Mouse (Mus musculus) stomach, postnatal 0 days (tissue): ENCODE results near the gene 4930407I10Rik. TPM values are rescaled to one million over a fixed set of nuclear protein-coding genes. Genes with fewer than 3 reads are reported as not detected.

Experiments
- ATAC-seq: fragments of 200-750 bp; cut with Nextera tagmentation; 2 replicates; pipeline ENCODE4 v1.8.0; 2017; ENCODE audit not compliant: low FRiP score, low TSS enrichment
- DNase-seq: peaks from one replicate; pipeline ENCODE4 v3.0.0-alpha.2; 2016; ENCODE audit warnings: low spot score
- H3K27ac ChIP-seq: fragments of 300-500 bp; sonication (generic); replicated peaks from 2 replicates; pipeline ENCODE4 v1.5.1; 2014; ENCODE audit warnings: mild to moderate bottlenecking, control low read depth
- H3K27me3 ChIP-seq: fragments of 300-500 bp; sonication (generic); 2 replicates; pipeline ENCODE4 v1.6.1; 2014; ENCODE audit warnings: low read length; ENCODE audit not compliant: control insufficient read depth, insufficient read depth
- H3K36me3 ChIP-seq: fragments of 300-500 bp; sonication (generic); 2 replicates; pipeline ENCODE4 v1.6.1; 2014; ENCODE audit warnings: low read length, mixed read lengths; ENCODE audit not compliant: control insufficient read depth, insufficient read depth
- H3K4me1 ChIP-seq: fragments of 300-500 bp; sonication (generic); replicated peaks from 2 replicates; pipeline ENCODE4 v1.6.1; 2014; ENCODE audit warnings: antibody characterized with exemption; ENCODE audit not compliant: control insufficient read depth, insufficient read depth
- H3K4me2 ChIP-seq: fragments of 300-500 bp; sonication (generic); replicated peaks from 2 replicates; pipeline ENCODE4 v1.6.1; 2014; ENCODE audit warnings: low read depth, mild to moderate bottlenecking, control low read depth, moderate library complexity
- H3K4me3 ChIP-seq: fragments of 300-500 bp; sonication (generic); 2 replicates; pipeline ENCODE4 v1.5.1; 2014; ENCODE audit warnings: low read depth, low read length, control low read depth
- H3K9ac ChIP-seq: fragments of 300-500 bp; sonication (generic); 2 replicates; pipeline ENCODE4 v1.6.1; 2014; ENCODE audit warnings: mild to moderate bottlenecking, low read length, control low read depth, mixed read lengths
- H3K9me3 ChIP-seq: fragments of 300-500 bp; sonication (generic); 2 replicates; pipeline ENCODE4 v1.6.1; 2016; ENCODE audit warnings: low read length; ENCODE audit not compliant: control insufficient read depth
- CTCF ChIP-seq: IDR thresholded peaks from 2 replicates; pipeline ENCODE4 v1.5.1; 2016; ENCODE audit warnings: antibody characterized with exemption, low read depth, mild to moderate bottlenecking, moderate library complexity
- EP300 ChIP-seq: optimal IDR thresholded peaks from 2 replicates; pipeline ENCODE3; 2016; ENCODE audit warnings: antibody characterized with exemption
- WGBS: fragments of 180-500 bp; shearing (Covaris S2); extraction: QIAGEN DNeasy Blood & Tissue Kit; methylation state at CpG from one replicate; pipeline ENCODE4 v1.1.7; 2014; 5-methylcytosine and 5-hydroxymethylcytosine counted together
- polyA plus RNA-seq: library from polyadenylated mRNA; unstranded; fragments of >200 nt; fragmentation: Nextera tagmentation; extraction: Ambion mirVana; gene quantifications from 2 replicates; pipeline ENCODE4 v1.2.1, GENCODE M21; 2015

Gene 4930407I10Rik
- polyA plus RNA-seq, 1 experiment from 2014 or later = not detected

- TF ChIP-seq EP300 (no peak), CTCF (no peak)
- 2% methylated on average over 26 of the region's 26 CpGs for WGBS
- ATAC-seq (peak; percentile 30), DNase-seq (peak; percentile 34)
- H3K27ac ChIP-seq = peak overlapping the region; percentile 92; the same call in 1 of the 2 replicates
- H3K4me1 ChIP-seq = 0 out of 2 replicates have a peak, but pooled peaks cover 5% of the 10 kb centered on the region
- peak overlapping the region; percentile 98 for H3K4me3 ChIP-seq
- H3K9me3 ChIP-seq = no peaks in the 10 kb centered on the region
- H3K27me3 ChIP-seq = no peaks in the 10 kb centered on the region
- H3K9ac ChIP-seq = peak overlapping the region; percentile 96
- H3K36me3 ChIP-seq = peaks cover 6% of the 10 kb centered on the region; the same call in 1 of the 2 replicates
- peak overlapping the region; percentile 94 for H3K4me2 ChIP-seq
These were observed 12.6 kb upstream of the 4930407I10Rik start for GRCm38 (mm10) chr15:82046246-82046891.

DNA sequence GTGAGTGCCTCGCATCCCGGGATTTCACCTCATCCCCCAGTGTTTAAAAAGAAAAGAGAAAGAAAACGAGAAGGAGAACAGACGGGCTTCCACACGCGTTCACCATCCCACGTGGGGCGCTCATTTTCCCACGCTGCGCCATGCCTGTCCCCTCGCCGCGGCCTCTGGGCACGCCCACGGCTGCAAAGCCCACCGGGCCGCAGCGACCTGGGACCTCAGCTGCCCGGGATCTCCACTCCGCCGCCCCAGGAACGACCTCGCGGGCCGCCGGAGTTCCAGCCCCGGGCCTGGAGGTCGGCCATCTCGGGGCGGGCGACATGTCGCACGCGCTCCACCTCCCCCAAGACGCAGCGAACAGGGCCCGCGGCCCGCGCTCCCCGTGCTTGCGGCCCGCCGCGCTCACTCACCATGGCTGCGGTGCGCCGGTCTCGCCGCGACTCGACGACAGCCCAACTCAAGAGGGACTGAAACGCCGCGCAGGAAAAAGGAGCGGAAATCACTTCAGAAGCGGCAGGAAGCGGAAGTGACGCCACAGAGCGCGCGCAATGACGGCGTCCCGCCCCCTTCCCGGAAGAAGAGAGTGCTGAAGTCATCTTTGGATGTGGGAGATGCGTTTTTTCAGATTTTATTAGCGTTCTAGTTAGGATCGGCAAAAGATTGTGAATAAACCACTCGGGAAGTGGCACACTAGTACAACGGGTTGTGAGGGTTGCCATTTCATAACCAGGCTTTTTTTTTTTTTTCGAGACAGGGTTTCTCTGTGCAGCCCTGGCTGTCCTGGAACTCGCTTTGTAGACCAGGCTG, 11.7 kb upstream of the 4930407I10Rik start, which contains the start of gene Snu13:
Snu13 (minus strand) TSS at position 519 of the 804 bp plus-strand sequence.
- H3K4me1 ChIP-seq = 0 out of 2 replicates have a peak, but pooled peaks cover 5% of the 10 kb centered on the region
- peak within 1 kb of the TSS; percentile 94 for H3K4me2 ChIP-seq
- peaks cover 5% of the 10 kb centered on the region; the same call in 1 of the 2 replicates for H3K36me3 ChIP-seq
- under 1% methylated on average over 74 of the region's 74 CpGs for WGBS
- H3K27me3 ChIP-seq = no peaks in the 10 kb centered on the region
- H3K9ac ChIP-seq = peak within 1 kb of the TSS; percentile 96
- TF ChIP-seq CTCF (no peak), EP300 (no peak)
- peak within 1 kb of the TSS; percentile 98 for H3K4me3 ChIP-seq
- DNase-seq = peak; percentile 93
- peak; percentile 85 for ATAC-seq
- peak within 1 kb of the TSS; percentile 92 for H3K27ac ChIP-seq
- H3K9me3 ChIP-seq = no peaks in the 10 kb centered on the region

DNA sequence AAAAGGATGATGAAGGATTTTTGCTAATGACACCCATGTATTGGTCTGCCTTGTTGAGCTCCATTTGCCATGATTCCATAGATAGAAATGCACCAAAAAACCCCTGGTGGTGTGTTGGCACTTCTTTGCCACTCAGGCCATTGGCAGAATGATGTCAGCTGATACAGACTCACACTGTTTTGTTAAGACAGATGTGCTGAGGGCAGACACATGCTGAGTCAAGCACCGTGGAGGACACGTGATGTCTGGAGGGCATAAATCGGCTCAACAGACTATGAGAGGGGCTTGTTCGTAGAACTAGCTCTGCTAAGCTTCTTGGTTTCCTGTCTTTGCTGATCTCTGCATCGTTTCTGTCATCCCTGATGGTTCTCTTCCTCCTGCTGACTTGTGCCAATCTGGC, 6.4 kb upstream of the 4930407I10Rik start:
- no peaks in the 10 kb centered on the region for H3K9me3 ChIP-seq
- 69% methylated on average over 5 of the region's 5 CpGs for WGBS
- ATAC-seq (no peak), DNase-seq (no peak)
- no peak overlapping the region for H3K27ac ChIP-seq
- H3K4me1 ChIP-seq = no peaks in the 10 kb centered on the region
- TF ChIP-seq EP300 (no peak), CTCF (no peak)
- H3K4me2 ChIP-seq = no peak overlapping the region
- no peak overlapping the region for H3K4me3 ChIP-seq
- H3K27me3 ChIP-seq = no peaks in the 10 kb centered on the region
- H3K9ac ChIP-seq = no peak overlapping the region
- no peaks in the 10 kb centered on the region for H3K36me3 ChIP-seq

DNA sequence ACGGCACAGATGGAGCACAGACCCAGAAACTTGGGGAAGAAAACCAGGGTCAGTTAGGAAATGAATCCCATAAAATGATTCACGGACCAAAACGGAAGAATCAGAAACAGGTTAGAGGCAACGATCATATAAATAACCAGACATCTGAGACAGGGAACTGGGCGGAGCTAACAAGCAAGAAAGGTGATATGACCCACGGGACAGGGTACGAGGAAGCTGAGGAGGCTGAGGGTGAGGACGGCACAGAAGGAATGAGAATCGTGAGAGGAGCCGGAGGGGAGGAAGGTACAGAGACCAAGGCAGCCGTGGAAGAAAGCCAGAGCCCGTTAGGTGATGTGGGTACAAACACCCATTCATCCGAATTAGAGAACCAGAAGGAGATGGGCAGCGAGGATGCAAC, 5.0 kb downstream of the 4930407I10Rik start:
- H3K4me1 ChIP-seq = no peaks in the 10 kb centered on the region
- ATAC-seq (no peak), DNase-seq (no peak)
- no peak overlapping the region for H3K4me2 ChIP-seq
- H3K36me3 ChIP-seq = no peaks in the 10 kb centered on the region
- H3K27me3 ChIP-seq = 0 out of 2 replicates have a peak, but pooled peaks cover 2% of the 10 kb centered on the region
- no peak overlapping the region for H3K27ac ChIP-seq
- no peak overlapping the region for H3K9ac ChIP-seq
- H3K4me3 ChIP-seq = no peak overlapping the region
- TF ChIP-seq EP300 = no peak
- WGBS = 54% methylated on average over 14 of the region's 14 CpGs
- H3K9me3 ChIP-seq = no peaks in the 10 kb centered on the region

DNA sequence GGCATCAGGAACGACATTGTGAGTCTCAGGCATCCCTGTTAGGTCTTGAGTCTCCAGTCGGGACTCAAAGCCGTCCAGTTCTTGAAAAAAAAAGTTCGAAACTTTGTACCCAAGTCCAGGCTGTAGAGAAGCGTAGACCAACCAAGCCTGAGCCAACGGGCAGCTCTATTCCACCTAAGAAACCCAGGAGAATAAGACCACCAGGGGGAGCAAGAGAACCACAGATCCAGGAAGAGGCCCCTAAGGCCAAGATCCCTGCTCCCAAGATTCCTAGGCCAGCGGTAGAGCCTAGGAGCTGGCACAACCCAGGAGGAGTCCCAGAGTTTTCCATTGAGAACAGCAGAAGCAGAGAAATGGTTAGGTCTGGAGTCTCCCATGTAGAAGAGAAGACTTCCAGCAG, 6.6 kb downstream of the 4930407I10Rik start:
- 14% methylated on average over 7 of the region's 7 CpGs for WGBS
- ATAC-seq = peak; percentile 78

More for the DNA sequence above, 6.6 kb downstream of the 4930407I10Rik start:
- Histone ChIP-seq H3K9me3 (no peaks in the 10 kb centered on the region), H3K36me3 (no peaks in the 10 kb centered on the region), H3K4me1 (no peaks in the 10 kb centered on the region), H3K9ac (no peak overlapping the region), H3K27ac (no peak overlapping the region), H3K27me3 (peaks cover 10% of the 10 kb centered on the region; the same call in 1 of the 2 replicates), H3K4me3 (no peak overlapping the region), H3K4me2 (no peak overlapping the region)
- DNase-seq = peak; percentile 72
- TF ChIP-seq CTCF = peak; percentile 87
- TF ChIP-seq EP300 = no peak
